Comparison of ENCODE assay signal across 7 mouse cellular contexts in the genomic region with DNA sequence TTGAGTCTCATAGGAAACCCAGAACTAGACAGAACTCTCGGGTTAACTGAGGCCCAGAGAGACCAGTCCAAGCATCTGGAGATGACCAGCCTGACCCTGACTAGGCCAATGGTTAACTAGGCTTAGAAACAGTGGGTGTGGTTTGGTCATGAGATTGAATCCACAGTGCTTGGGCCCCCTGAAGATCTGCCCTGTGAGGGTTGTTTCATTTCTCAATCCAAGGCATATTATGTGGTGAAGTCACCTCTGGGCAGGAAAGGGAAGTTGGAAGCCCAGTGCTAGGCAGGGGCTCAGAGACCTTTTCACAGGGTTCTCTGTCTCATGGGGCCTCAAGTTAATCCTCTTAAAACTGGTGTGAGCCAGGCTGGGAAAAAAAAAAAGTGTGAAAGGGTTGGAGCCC. TPM values are rescaled to one million over a fixed set of nuclear protein-coding genes. Genes with fewer than 3 reads are reported as not detected.
A peak's percentile ranks its signal among the peaks of the same experiment; 100 is the strongest.
DNase-seq lines count a peak whose midpoint lies in the region; ATAC-seq lines count a peak whose summit lies in the region.

No protein-coding gene starts in this region.

- H3K36me3 ChIP-seq in limb, embryonic 15.5 days, result peaks cover 10% of the 10 kb centered on the region; the same call in 1 of the 2 replicates
- H3K36me3 ChIP-seq in stomach, embryonic 16.5 days (ENCODE audit: control insufficient read depth, insufficient read depth, low read length), result 0 out of 2 replicates have a peak, but pooled peaks cover 2% of the 10 kb centered on the region

- DNase-seq in lung, postnatal 36 days, result peak; percentile 53
- no peak for DNase-seq in lung, postnatal 10 days
- DNase-seq in right cerebral cortex, postnatal 4 days, result no peak
- no peak for DNase-seq in left cerebral cortex, postnatal 14 days (ENCODE audit: low spot score in 2 of 2)

- H3K4me1 ChIP-seq in limb, embryonic 15.5 days, result peaks cover 44% of the 10 kb centered on the region
- peaks cover 48% of the 10 kb centered on the region for H3K4me1 ChIP-seq in stomach, embryonic 16.5 days (ENCODE audit: control insufficient read depth, insufficient read depth, low read length)

- H3K9me3 ChIP-seq in limb, embryonic 15.5 days, result no peaks in the 10 kb centered on the region
- no peaks in the 10 kb centered on the region for H3K9me3 ChIP-seq in stomach, embryonic 16.5 days (replicated peaks; ENCODE audit: control insufficient read depth, low read length)

- H3K27ac ChIP-seq in limb, embryonic 15.5 days, result peak overlapping the region; percentile 7; the same call in 1 of the 2 replicates
- peak overlapping the region; percentile 42; the same call in 1 of the 2 replicates for H3K27ac ChIP-seq in stomach, embryonic 16.5 days (ENCODE audit: low read length)

- no peak overlapping the region for H3K9ac ChIP-seq in limb, embryonic 15.5 days
- H3K9ac ChIP-seq in stomach, embryonic 16.5 days (ENCODE audit: low read length), result peak overlapping the region; percentile 90

- peaks cover 17% of the 10 kb centered on the region for H3K27me3 ChIP-seq in limb, embryonic 15.5 days
- H3K27me3 ChIP-seq in stomach, embryonic 16.5 days (ENCODE audit: control insufficient read depth, insufficient read depth, low read length), result peaks cover 9% of the 10 kb centered on the region; the same call in 1 of the 2 replicates

- WGBS in limb, embryonic 15.5 days, result 46% methylated on average over 1 of the region's 1 CpGs
- 56% methylated on average over 1 of the region's 1 CpGs for WGBS in stomach, embryonic 16.5 days

- intact Hi-C loops in left cerebral cortex, postnatal 14 days (cut with DNase I), result no loop called here

- peak; percentile 30 to 32; a peak in 3 of 4 replicates for ATAC-seq in hematopoietic stem cell, adult 5-6 weeks (replicated peaks in 1 of 2; ENCODE audit: insufficient read depth in 1 of 2, low FRiP score in 2 of 2, low TSS enrichment in 1 of 2, low read depth in 1 of 2, poor library complexity in 2 of 2, severe bottlenecking in 2 of 2)
- ATAC-seq in limb, embryonic 15.5 days (ENCODE audit: insufficient number of reproducible peaks, low FRiP score, low TSS enrichment, low read depth), result no peak
- ATAC-seq in stomach, embryonic 16.5 days (ENCODE audit: insufficient read depth, low FRiP score), result no peak

- H3K4me3 ChIP-seq in limb, embryonic 15.5 days, result no peak overlapping the region
- H3K4me3 ChIP-seq in stomach, embryonic 16.5 days (replicated peaks; ENCODE audit: low read length), result peak overlapping the region; percentile 80

- H3K4me2 ChIP-seq in limb, embryonic 15.5 days, result peak overlapping the region; percentile 97; the same call in 1 of the 2 replicates
- peak overlapping the region; percentile 99 for H3K4me2 ChIP-seq in stomach, embryonic 16.5 days (ENCODE audit: low read depth, low read length)

RNA-seq across cellular contexts. Expression of gene Mfsd12, which starts 1.6 kb away (rescaled TPM):
- total RNA-seq in hematopoietic stem cell, adult 5-6 weeks (2017), result 10.4 and 16.9 TPM in 2 replicates
- 13.3 and 13.4 TPM in 2 replicates for polyA plus RNA-seq in limb, embryonic 15.5 days (2015; fragmentation: Nextera tagmentation; extraction: Ambion mirVana)
- 7.3 and 8.6 TPM in 2 replicates for polyA plus RNA-seq in stomach, embryonic 16.5 days (2015; fragmentation: Nextera tagmentation; extraction: Ambion mirVana)
- 10 to 100 TPM; 37.8 to 38.9 TPM for total RNA-seq in left cerebral cortex, postnatal 14 days (2021)

RNA-seq across cellular contexts. Expression of gene 4930404N11Rik, which starts 6.8 kb away (rescaled TPM):
- 1.1 and 3.3 TPM in 2 replicates for total RNA-seq in hematopoietic stem cell, adult 5-6 weeks (2017)
- polyA plus RNA-seq in limb, embryonic 15.5 days (2015; fragmentation: Nextera tagmentation; extraction: Ambion mirVana), result 0.60 and 1.6 TPM in 2 replicates
- 2.9 and 3.0 TPM in 2 replicates for polyA plus RNA-seq in stomach, embryonic 16.5 days (2015; fragmentation: Nextera tagmentation; extraction: Ambion mirVana)
- 1 to 10 TPM in 1 of 2 experiments, under 1 TPM in 1; 0.93 to 1.3 TPM for total RNA-seq in left cerebral cortex, postnatal 14 days (2021)

RNA-seq across cellular contexts. Expression of gene Hmg20b, which starts 8.6 kb away (rescaled TPM):
- 25.6 and 37.4 TPM in 2 replicates for total RNA-seq in hematopoietic stem cell, adult 5-6 weeks (2017)
- 86.0 and 89.9 TPM in 2 replicates for polyA plus RNA-seq in limb, embryonic 15.5 days (2015; fragmentation: Nextera tagmentation; extraction: Ambion mirVana)
- polyA plus RNA-seq in stomach, embryonic 16.5 days (2015; fragmentation: Nextera tagmentation; extraction: Ambion mirVana), result 67.7 and 70.2 TPM in 2 replicates
- total RNA-seq in left cerebral cortex, postnatal 14 days (2021), result 10 to 100 TPM; 21.4 to 23.3 TPM

RNA-seq across cellular contexts. Expression of gene Gipc3, which starts 15.8 kb away (rescaled TPM):
- 0.10 and 0.56 TPM in 2 replicates for total RNA-seq in hematopoietic stem cell, adult 5-6 weeks (2017)
- 0.04 and 0.07 TPM in 2 replicates for polyA plus RNA-seq in limb, embryonic 15.5 days (2015; fragmentation: Nextera tagmentation; extraction: Ambion mirVana)
- 0.05 TPM in 1 of 2 replicates, not detected in the other for polyA plus RNA-seq in stomach, embryonic 16.5 days (2015; fragmentation: Nextera tagmentation; extraction: Ambion mirVana)
- under 1 TPM; 0.51 to 0.97 TPM for total RNA-seq in left cerebral cortex, postnatal 14 days (2021)

RNA-seq across cellular contexts. Expression of gene Fzr1, which starts 19.5 kb away (rescaled TPM):
- total RNA-seq in hematopoietic stem cell, adult 5-6 weeks (2017), result 11.6 and 17.2 TPM in 2 replicates
- 82.2 and 90.9 TPM in 2 replicates for polyA plus RNA-seq in limb, embryonic 15.5 days (2015; fragmentation: Nextera tagmentation; extraction: Ambion mirVana)
- polyA plus RNA-seq in stomach, embryonic 16.5 days (2015; fragmentation: Nextera tagmentation; extraction: Ambion mirVana), result 69.2 and 79.0 TPM in 2 replicates
- total RNA-seq in left cerebral cortex, postnatal 14 days (2021), result 10 to 100 TPM; 74.8 to 80.3 TPM

Comparison
In these comparisons a context has a peak if more than half of its experiments do, and no peak if none do; other contexts are left out.
1. ATAC-seq: peak in hematopoietic stem cell, adult 5-6 weeks (2 of 2); none in limb, embryonic 15.5 days (single experiment) and stomach, embryonic 16.5 days (single experiment).